29 mouse cellular contexts compared by ENCODE assay signal in genomic region chr6:48720326-48720725, GRCm38 (mm10). TPM values are rescaled to one million over a fixed set of nuclear protein-coding genes. Genes with fewer than 3 reads are reported as not detected.
"Had no signal": no experiment of that assay in that cellular context is flagged by ENCODE, and none has a peak within 500 bp of the region (broad histone marks: within the 10 kb centered on the region; RNA-seq: fewer than 3 reads in every experiment).

No protein-coding gene starts in this region.

- H3K4me3 ChIP-seq: left cerebral cortex, adult 2 months; liver, embryonic 13.5 days had no signal

- H3K27ac ChIP-seq: left cerebral cortex, adult 2 months; liver, embryonic 13.5 days; stomach, postnatal 0 days had no signal

- H3K4me1 ChIP-seq: liver, embryonic 13.5 days had no signal

- H3K27me3 ChIP-seq: liver, embryonic 13.5 days had no signal

- H3K4me2 ChIP-seq: liver, embryonic 13.5 days; midbrain, embryonic 11.5 days had no signal

- H3K36me3 ChIP-seq: liver, embryonic 13.5 days had no signal

- H3K9ac ChIP-seq: liver, embryonic 13.5 days had no signal

- H3K9me3 ChIP-seq: liver, embryonic 13.5 days had no signal

- DNase-seq: kidney, adult 11 months; kidney, adult 9 months; layer of hippocampus, postnatal 36 days; liver, embryonic 13.5 days; lung, adult 2 months; lung, postnatal 14 days; lung, postnatal 4 days; midbrain, embryonic 14.5 days; thymus, adult 2 months; thymus, postnatal 14 days; thymus, postnatal 4 days had no signal

RNA-seq across cellular contexts. Expression of gene Gimap7, which starts 1.9 kb away (rescaled TPM):
- total RNA-seq: layer of hippocampus, adult 8-10 months; layer of hippocampus, postnatal 10 days; layer of hippocampus, postnatal 36 days; left cerebral cortex, adult 2 months; left cerebral cortex, postnatal 10 days; left cerebral cortex, postnatal 36 days; midbrain, postnatal 0 days had no signal
- polyA plus RNA-seq: kidney, embryonic 16.5 days; limb, embryonic 11.5 days; limb, embryonic 14.5 days; lung, embryonic 16.5 days; midbrain, embryonic 11.5 days; midbrain, embryonic 14.5 days; midbrain, postnatal 0 days; neural tube, embryonic 11.5 days; neural tube, embryonic 14.5 days; stomach, embryonic 14.5 days; stomach, postnatal 0 days had no signal

RNA-seq across cellular contexts. Expression of gene Gm28053, which starts 1.9 kb away (rescaled TPM):
- total RNA-seq: layer of hippocampus, postnatal 10 days; layer of hippocampus, postnatal 36 days; left cerebral cortex, postnatal 10 days; left cerebral cortex, postnatal 36 days; liver, adult 2 months; megakaryocyte-erythroid progenitor cell, adult 5-6 weeks; midbrain, postnatal 0 days had no signal
- polyA plus RNA-seq: limb, embryonic 11.5 days; liver, adult 2 months; liver, embryonic 16.5 days; midbrain, postnatal 0 days; neural tube, embryonic 11.5 days; neural tube, embryonic 14.5 days had no signal
